Mouse (Mus musculus) forebrain, embryonic 14.5 days (tissue): ENCODE data around the gene Actl6b. TPM values are rescaled to one million over a fixed set of nuclear protein-coding genes. Genes with fewer than 3 reads are reported as not detected.

Experiments used
- ATAC-seq: fragments of 200-750 bp; cut with Nextera tagmentation; 2 replicates; pipeline ENCODE4 v1.8.0; 2017; ENCODE audit warnings: mild to moderate bottlenecking, moderate library complexity
- DNase-seq: peaks from one replicate; pipeline ENCODE4 v3.0.0-alpha.2; 2015; ENCODE audit warnings: low spot score
- H3K27ac ChIP-seq: fragments of 300-500 bp; sonication (generic); 2 replicates; pipeline ENCODE4 v1.5.1; 2014; ENCODE audit warnings: low read depth, mild to moderate bottlenecking, control low read depth, low read length, moderate library complexity
- H3K27me3 ChIP-seq: fragments of 300-500 bp; sonication (generic); replicated peaks from 2 replicates; pipeline ENCODE4 v1.6.1; 2014; ENCODE audit warnings: low read length, control low read depth, mixed read lengths; ENCODE audit not compliant: control insufficient read depth, insufficient read depth
- H3K36me3 ChIP-seq: fragments of 300-500 bp; sonication (generic); 2 replicates; pipeline ENCODE4 v1.6.1; 2014; ENCODE audit warnings: low read length, control low read depth; ENCODE audit not compliant: control insufficient read depth, insufficient read depth
- H3K4me1 ChIP-seq: fragments of 300-500 bp; sonication (generic); 2 replicates; pipeline ENCODE4 v1.6.1; 2014; ENCODE audit warnings: antibody characterized with exemption, low read length, control low read depth; ENCODE audit not compliant: control insufficient read depth, insufficient read depth
- H3K4me2 ChIP-seq: fragments of 300-500 bp; sonication (generic); 2 replicates; pipeline ENCODE4 v1.6.1; 2014; ENCODE audit warnings: mild to moderate bottlenecking, control low read depth, low read length
- H3K4me3 ChIP-seq: fragments of 300-500 bp; sonication (generic); 2 replicates; pipeline ENCODE4 v1.5.1; 2014; ENCODE audit warnings: low read depth, low read length, control low read depth
- H3K9ac ChIP-seq: fragments of 300-500 bp; sonication (generic); 2 replicates; pipeline ENCODE4 v1.6.1; 2014; ENCODE audit warnings: mild to moderate bottlenecking, low read length, control low read depth, moderate library complexity
- H3K9me3 ChIP-seq: fragments of 300-500 bp; sonication (generic); replicated peaks from 2 replicates; pipeline ENCODE4 v1.6.1; 2016; ENCODE audit warnings: low read length, control low read depth, mixed read lengths; ENCODE audit not compliant: control insufficient read depth
- WGBS: fragments of 180-500 bp; shearing (Covaris S2); extraction: QIAGEN DNeasy Blood & Tissue Kit; methylation state at CpG from one replicate; pipeline ENCODE4 v1.1.7; 2014; 5-methylcytosine and 5-hydroxymethylcytosine counted together
- polyA plus RNA-seq: library from polyadenylated mRNA; unstranded; fragments of >200 nt; fragmentation: Nextera tagmentation; extraction: Ambion mirVana; gene quantifications from 2 replicates; pipeline ENCODE4 v1.2.1, GENCODE M21; 2014

The Actl6b gene
- polyA plus RNA-seq, 1 experiment from 2014 or later = 184 TPM

GRCm38 (mm10) chr5:137599600-137599999 lies 46.3 kb downstream of the Actl6b start:
- DNase-seq = no peak
- Histone ChIP-seq H3K9me3 (no peaks in the 10 kb centered on the region), H3K4me1 (peaks cover 18% of the 10 kb centered on the region), H3K27me3 (no peaks in the 10 kb centered on the region), H3K27ac (no peak overlapping the region), H3K4me2 (peak overlapping the region; percentile 95), H3K36me3 (no peaks in the 10 kb centered on the region), H3K9ac (peak overlapping the region; percentile 86), H3K4me3 (peak overlapping the region; percentile 74)
- no peak for ATAC-seq
- 68% methylated on average over 9 of the region's 9 CpGs for WGBS

GRCm38 (mm10) chr5:137600281-137600618 lies 46.9 kb downstream of the Actl6b start:
- 4% methylated on average over 19 of the region's 19 CpGs for WGBS
- peak overlapping the region; percentile 86 for H3K9ac ChIP-seq
- ATAC-seq (no peak; the same call in 1 of the 2 replicates), DNase-seq (no peak)
- H3K4me1 ChIP-seq = peaks cover 18% of the 10 kb centered on the region
- no peaks in the 10 kb centered on the region for H3K36me3 ChIP-seq
- peak overlapping the region; percentile 74 for H3K4me3 ChIP-seq
- H3K27me3 ChIP-seq = no peaks in the 10 kb centered on the region
- H3K27ac ChIP-seq = peak overlapping the region; percentile 78; the same call in 1 of the 2 replicates
- H3K9me3 ChIP-seq = no peaks in the 10 kb centered on the region
- peak overlapping the region; percentile 95 for H3K4me2 ChIP-seq

- Histone ChIP-seq H3K36me3 (no peaks in the 10 kb centered on the region), H3K9me3 (no peaks in the 10 kb centered on the region), H3K4me1 (peaks cover 18% of the 10 kb centered on the region), H3K9ac (peak within 1 kb of the TSS; percentile 86), H3K27me3 (no peaks in the 10 kb centered on the region), H3K4me3 (peak within 1 kb of the TSS; percentile 74), H3K27ac (peak within 1 kb of the TSS; percentile 78), H3K4me2 (peak within 1 kb of the TSS; percentile 95)
- DNase-seq (peak; percentile 99), ATAC-seq (peak; percentile 97)
- WGBS = under 1% methylated on average over 41 of the region's 41 CpGs
Observed at GRCm38 (mm10) chr5:137600619-137601364, 47.5 kb downstream of the Actl6b start, which contains the start of gene Mospd3. Mospd3 (minus strand) TSS chr5:137601058.

GRCm38 (mm10) chr5:137601365-137601729 lies 48.0 kb downstream of the Actl6b start:
- WGBS = under 1% methylated on average over 22 of the region's 22 CpGs
- no peak for ATAC-seq
- no peak for DNase-seq
- H3K4me3 ChIP-seq = peak overlapping the region; percentile 74
- H3K27ac ChIP-seq = no peak overlapping the region
- H3K36me3 ChIP-seq = no peaks in the 10 kb centered on the region
- no peaks in the 10 kb centered on the region for H3K27me3 ChIP-seq
- H3K4me2 ChIP-seq = peak overlapping the region; percentile 95
- H3K9me3 ChIP-seq = no peaks in the 10 kb centered on the region
- H3K9ac ChIP-seq = peak overlapping the region; percentile 86; the same call in 1 of the 2 replicates
- peaks cover 18% of the 10 kb centered on the region for H3K4me1 ChIP-seq

- H3K27me3 ChIP-seq = 0 out of 2 replicates have a peak, but pooled peaks cover 3% of the 10 kb centered on the region
- DNase-seq = no peak
- no peaks in the 10 kb centered on the region; the same call in 1 of the 2 replicates for H3K4me1 ChIP-seq
- no peak overlapping the region for H3K4me3 ChIP-seq
- H3K36me3 ChIP-seq = no peaks in the 10 kb centered on the region
- 0 out of 2 replicates have a peak overlapping the region, but pooled peaks have one; percentile 4 for H3K4me2 ChIP-seq
- no peaks in the 10 kb centered on the region for H3K9me3 ChIP-seq
- 12% methylated on average over 25 of the region's 26 CpGs for WGBS
- ATAC-seq = 0 out of 2 replicates have a peak, but pooled peaks have one; percentile 29
- H3K9ac ChIP-seq = peak overlapping the region; percentile 4; the same call in 1 of the 2 replicates
- no peak overlapping the region for H3K27ac ChIP-seq
Observed at GRCm38 (mm10) chr5:137607860-137608653, 54.7 kb downstream of the Actl6b start.

GRCm38 (mm10) chr5:137608654-137609190 lies 55.4 kb downstream of the Actl6b start:
- DNase-seq (no peak), ATAC-seq (no peak)
- 18% methylated on average over 23 of the region's 23 CpGs for WGBS

GRCm38 (mm10) chr5:137609292-137609691 lies 56.0 kb downstream of the Actl6b start:
- ATAC-seq (no peak), DNase-seq (no peak)
- no peak overlapping the region for H3K27ac ChIP-seq
- H3K9me3 ChIP-seq = no peaks in the 10 kb centered on the region
- no peak overlapping the region for H3K9ac ChIP-seq
- WGBS = 56% methylated on average over 3 of the region's 3 CpGs
- 0 out of 2 replicates have a peak, but pooled peaks cover 3% of the 10 kb centered on the region for H3K27me3 ChIP-seq
- no peak overlapping the region for H3K4me3 ChIP-seq
- no peaks in the 10 kb centered on the region for H3K36me3 ChIP-seq
- H3K4me2 ChIP-seq = no peak overlapping the region
- no peaks in the 10 kb centered on the region for H3K4me1 ChIP-seq

More at GRCm38 (mm10) chr5:137608654-137609190, 55.4 kb downstream of the Actl6b start:
- H3K9me3 ChIP-seq = no peaks in the 10 kb centered on the region
- H3K4me2 ChIP-seq = 0 out of 2 replicates have a peak overlapping the region, but pooled peaks have one; percentile 4
- no peaks in the 10 kb centered on the region for H3K36me3 ChIP-seq
- H3K4me1 ChIP-seq = no peaks in the 10 kb centered on the region
- no peak overlapping the region for H3K27ac ChIP-seq
- H3K9ac ChIP-seq = no peak overlapping the region; the same call in 1 of the 2 replicates
- H3K4me3 ChIP-seq = no peak overlapping the region
- H3K27me3 ChIP-seq = 0 out of 2 replicates have a peak, but pooled peaks cover 3% of the 10 kb centered on the region

- H3K36me3 ChIP-seq = no peaks in the 10 kb centered on the region
- 0 out of 2 replicates have a peak, but pooled peaks cover 3% of the 10 kb centered on the region for H3K27me3 ChIP-seq
- no peak for ATAC-seq
- WGBS = 77% methylated on average over 4 of the region's 4 CpGs
- no peak for DNase-seq
- no peak overlapping the region for H3K27ac ChIP-seq
- no peaks in the 10 kb centered on the region for H3K4me1 ChIP-seq
- no peak overlapping the region for H3K9ac ChIP-seq
- H3K4me2 ChIP-seq = no peak overlapping the region; the same call in 1 of the 2 replicates
- no peak overlapping the region for H3K4me3 ChIP-seq
- no peaks in the 10 kb centered on the region for H3K9me3 ChIP-seq
Observed at GRCm38 (mm10) chr5:137610056-137610455, 56.7 kb downstream of the Actl6b start.
